In genomic region chr15:89373762-89374248, GRCm38 (mm10) we compare ENCODE assay signal across 8 mouse cellular contexts. TPM values are rescaled to one million over a fixed set of nuclear protein-coding genes. Genes with fewer than 3 reads are reported as not detected.
DNase-seq lines count a peak whose midpoint lies in the region; ATAC-seq lines count a peak whose summit lies in the region.

TSS of gene Sco2 (minus strand) at chr15:89373846.

- H3K9ac ChIP-seq in hindbrain, embryonic 16.5 days (ENCODE audit: low read depth, low read length) = peak within 1 kb of the TSS; percentile 88

- ATAC-seq in hindbrain, embryonic 16.5 days = peak; percentile 89

- H3K36me3 ChIP-seq in hindbrain, embryonic 16.5 days (ENCODE audit: control insufficient read depth, insufficient read depth, low read length) = peaks cover 24% of the 10 kb centered on the region
- H3K36me3 ChIP-seq in macrophage (ENCODE audit: inconsistent target) = peaks cover 26% of the 10 kb centered on the region

- WGBS in hindbrain, embryonic 16.5 days = 0% methylated on average over 40 of the region's 42 CpGs
- WGBS in macrophage (ENCODE audit: missing documents) = under 1% methylated on average over 42 of the region's 42 CpGs

- no peaks in the 10 kb centered on the region for H3K9me3 ChIP-seq in hindbrain, embryonic 16.5 days (ENCODE audit: control insufficient read depth, low read length)

- peak within 1 kb of the TSS; percentile 80 for H3K4me3 ChIP-seq in hindbrain, embryonic 16.5 days (ENCODE audit: low read length)
- H3K4me3 ChIP-seq in macrophage (ENCODE audit: inconsistent target) = peak within 1 kb of the TSS; percentile 45

- H3K27me3 ChIP-seq in hindbrain, embryonic 16.5 days (replicated peaks; ENCODE audit: control insufficient read depth, insufficient read depth, low read length) = peaks cover 22% of the 10 kb centered on the region

- peak within 1 kb of the TSS; percentile 82 for H3K4me2 ChIP-seq in hindbrain, embryonic 16.5 days (ENCODE audit: low read length)

- H3K79me2 ChIP-seq in macrophage (ENCODE audit: inconsistent target) = peaks cover 7% of the 10 kb centered on the region; the same call in 1 of the 2 replicates

- peak within 1 kb of the TSS; percentile 94 for H3K27ac ChIP-seq in hindbrain, embryonic 16.5 days (ENCODE audit: low read depth, low read length)
- peak within 1 kb of the TSS; percentile 58 for H3K27ac ChIP-seq in macrophage

- H3K4me1 ChIP-seq in hindbrain, embryonic 16.5 days (ENCODE audit: control insufficient read depth, insufficient read depth, low read depth, low read length) = peaks cover 22% of the 10 kb centered on the region

- peak; percentile 83 for DNase-seq in T-cell, adult 2 months (ENCODE audit: low spot score)
- peak; percentile 96 to 98 for DNase-seq in cerebellum, postnatal 36 days
- peak; percentile 91 for DNase-seq in gastrocnemius, adult 18-20 months (ENCODE audit: low spot score)
- DNase-seq in left cerebral cortex, adult 18-20 months (ENCODE audit: low spot score in 2 of 2) = peak; percentile 93 to 96
- peak; percentile 91 for DNase-seq in right cerebral cortex, adult 18-20 months
- DNase-seq in urinary bladder, postnatal 10 days (ENCODE audit: low spot score) = peak; percentile 83

RNA-seq across cellular contexts. Expression of gene Sco2, which starts in this region (rescaled TPM):
- 10 to 100 TPM; 12.4 to 13.9 TPM for total RNA-seq in gastrocnemius, adult 18-20 months (2021)
- polyA plus RNA-seq in hindbrain, embryonic 16.5 days (2015; fragmentation: Nextera tagmentation; extraction: Ambion mirVana) = 16.7 and 20.2 TPM in 2 replicates
- total RNA-seq in left cerebral cortex, adult 18-20 months (2021) = 10 to 100 TPM; 27.7 to 28.6 TPM
- total RNA-seq in macrophage (2018; cell fraction: chromatin; rRNA removed) = 1 to 10 TPM in 20 of 26 experiments, under 1 TPM in 2, not detected in 4; 0.90 to 5.9 (median 2.2) TPM
- total RNA-seq in macrophage (2018; cell fraction: cytosol; rRNA removed) = 10 to 100 TPM; 10.7 to 28.9 (median 17.2) TPM
- total RNA-seq in macrophage (2018; cell fraction: nucleus; rRNA removed) = 10 to 100 TPM in 5 of 26 experiments, 1 to 10 TPM in 21; 3.4 to 16.4 (median 7.6) TPM
- polyA plus RNA-seq in macrophage (2018) = 8.7 to 28.2 TPM (median 22.9 TPM) in 3 replicates

Comparison
In these comparisons a context has a peak if more than half of its experiments do, and no peak if none do; other contexts are left out.
1. Peak in every context shown above with its lines: DNase-seq, ATAC-seq, H3K4me3 ChIP-seq and H3K27ac ChIP-seq.